ENCODE assay signal across 16 mouse cellular contexts in genomic region chr5:34512486-34512885, GRCm38 (mm10). TPM values are rescaled to one million over a fixed set of nuclear protein-coding genes. Genes with fewer than 3 reads are reported as not detected.
A peak's percentile ranks its signal among the peaks of the same experiment; 100 is the strongest.
DNase-seq lines count a peak whose midpoint lies in the region; ATAC-seq and TF ChIP-seq lines count a peak whose summit lies in the region.
"Had no signal": no experiment of that assay in that cellular context is flagged by ENCODE, and none has a peak within 500 bp of the region (broad histone marks: within the 10 kb centered on the region; RNA-seq: fewer than 3 reads in every experiment).

No protein-coding gene starts in this region.

- peaks cover 5% of the 10 kb centered on the region for H3K4me1 ChIP-seq in intestine, postnatal 0 days (replicated peaks; ENCODE audit: control insufficient read depth, insufficient read depth, low read length)
- no peaks in the 10 kb centered on the region for H3K4me1 ChIP-seq in intestine, embryonic 15.5 days (replicated peaks)
- H3K4me1 ChIP-seq in CH12.LX (ENCODE audit: control insufficient read depth in 1 of 2, insufficient read depth in 2 of 2), result peaks cover 5 to 27% of the 10 kb centered on the region in 2 experiments; a peak in 3 of 4 replicates
- peaks cover 14% of the 10 kb centered on the region for H3K4me1 ChIP-seq in liver, postnatal 0 days (ENCODE audit: insufficient read depth)
- H3K4me1 ChIP-seq in forebrain, postnatal 0 days (ENCODE audit: insufficient read depth), result no peaks in the 10 kb centered on the region
- H3K4me1 ChIP-seq in kidney, embryonic 14.5 days (ENCODE audit: control insufficient read depth, insufficient read depth, low read length), result peaks cover 4% of the 10 kb centered on the region; the same call in 1 of the 2 replicates

- H3K9me3 ChIP-seq in intestine, postnatal 0 days (ENCODE audit: control insufficient read depth), result no peaks in the 10 kb centered on the region
- no peaks in the 10 kb centered on the region for H3K9me3 ChIP-seq in intestine, embryonic 15.5 days
- peaks cover 2% of the 10 kb centered on the region for H3K9me3 ChIP-seq in CH12.LX (replicated peaks; ENCODE audit: low read length)
- no peaks in the 10 kb centered on the region for H3K9me3 ChIP-seq in liver, postnatal 0 days (ENCODE audit: low read length)
- no peaks in the 10 kb centered on the region for H3K9me3 ChIP-seq in forebrain, postnatal 0 days (ENCODE audit: low read length)
- no peaks in the 10 kb centered on the region for H3K9me3 ChIP-seq in kidney, embryonic 14.5 days (ENCODE audit: control insufficient read depth, low read length)
- H3K9me3 ChIP-seq: midbrain, embryonic 13.5 days had no signal

- peaks cover 8% of the 10 kb centered on the region for H3K79me2 ChIP-seq in CH12.LX (replicated peaks; ENCODE audit: control insufficient read depth, extremely low read depth, insufficient read depth, poor library complexity, severe bottlenecking)

- H3K27ac ChIP-seq in gastrocnemius, adult 2 months, result no peak overlapping the region
- no peak overlapping the region for H3K27ac ChIP-seq in intestine, postnatal 0 days (ENCODE audit: low read depth, low read length)
- no peak overlapping the region for H3K27ac ChIP-seq in intestine, embryonic 15.5 days
- H3K27ac ChIP-seq in CH12.LX (ENCODE audit: insufficient read depth, low read depth), result no peak overlapping the region
- no peak overlapping the region for H3K27ac ChIP-seq in liver, postnatal 0 days (ENCODE audit: low read depth)
- H3K27ac ChIP-seq in forebrain, postnatal 0 days (ENCODE audit: low read depth, low read length), result no peak overlapping the region
- H3K27ac ChIP-seq in kidney, embryonic 14.5 days (ENCODE audit: low read depth, low read length), result no peak overlapping the region
- H3K27ac ChIP-seq: midbrain, embryonic 13.5 days had no signal

- no peaks in the 10 kb centered on the region for H3K27me3 ChIP-seq in intestine, postnatal 0 days (replicated peaks; ENCODE audit: control insufficient read depth, insufficient read depth, low read length)
- H3K27me3 ChIP-seq in intestine, embryonic 15.5 days (replicated peaks), result no peaks in the 10 kb centered on the region
- no peaks in the 10 kb centered on the region for H3K27me3 ChIP-seq in CH12.LX (replicated peaks)
- no peaks in the 10 kb centered on the region for H3K27me3 ChIP-seq in liver, postnatal 0 days (ENCODE audit: insufficient read depth, low read length)
- no peaks in the 10 kb centered on the region for H3K27me3 ChIP-seq in forebrain, postnatal 0 days (ENCODE audit: insufficient read depth, low read length)
- H3K27me3 ChIP-seq in kidney, embryonic 14.5 days (ENCODE audit: control insufficient read depth, insufficient read depth, low read length), result no peaks in the 10 kb centered on the region
- H3K27me3 ChIP-seq: Patski had no signal

- dilution Hi-C loops in CH12.LX (cut with MboI; ENCODE audit: extremely low pct_ligation_motif_present, extremely low pct_unique_long_range_greater_than_20kb, low sequenced_read_pairs), result no loop called here

- TF ChIP-seq POLR2A in CH12.LX (IDR thresholded peaks at IDR 0.05; ENCODE audit: low read depth, low read length), result no peak

- TF ChIP-seq CTCF in gastrocnemius, adult 2 months (IDR thresholded peaks at IDR 0.05), result no peak
- no peak for TF ChIP-seq CTCF in intestine, postnatal 0 days (IDR thresholded peaks at IDR 0.05; ENCODE audit: low read depth)
- no peak for TF ChIP-seq CTCF in CH12.LX (conservative IDR thresholded peaks at IDR 0.05 in 1 of 2, IDR thresholded peaks at IDR 0.05 in 1 of 2; ENCODE audit: low read depth in 2 of 2, low read length in 2 of 2)
- no peak for TF ChIP-seq CTCF in liver, postnatal 0 days (IDR thresholded peaks at IDR 0.05; ENCODE audit: low read depth)
- TF ChIP-seq CTCF in forebrain, postnatal 0 days (IDR thresholded peaks at IDR 0.05; ENCODE audit: low read depth), result no peak

- peak overlapping the region; percentile 83 for H3K4me3 ChIP-seq in gastrocnemius, adult 2 months
- H3K4me3 ChIP-seq in intestine, postnatal 0 days (ENCODE audit: low read depth, low read length), result no peak overlapping the region; the same call in 1 of the 2 replicates
- H3K4me3 ChIP-seq in intestine, embryonic 15.5 days (replicated peaks), result no peak overlapping the region
- peak overlapping the region in 1 of 3 experiments; percentile 69 for H3K4me3 ChIP-seq in CH12.LX (replicated peaks in 1 of 3; ENCODE audit: low read depth in 2 of 3, low read length in 2 of 3, poor library complexity in 1 of 3)
- H3K4me3 ChIP-seq in liver, postnatal 0 days (ENCODE audit: low read depth, low read length), result peak overlapping the region; percentile 67; the same call in 1 of the 2 replicates
- no peak overlapping the region; the same call in 1 of the 2 replicates for H3K4me3 ChIP-seq in forebrain, postnatal 0 days (ENCODE audit: low read depth, low read length)
- no peak overlapping the region for H3K4me3 ChIP-seq in kidney, embryonic 14.5 days (ENCODE audit: low read length)

- WGBS in intestine, postnatal 0 days, result 94% methylated on average over 3 of the region's 3 CpGs
- 92% methylated on average over 3 of the region's 3 CpGs for WGBS in intestine, embryonic 15.5 days
- 86% methylated on average over 3 of the region's 3 CpGs for WGBS in liver, postnatal 0 days (ENCODE audit: insufficient replicate concordance)
- WGBS in forebrain, postnatal 0 days, result 90% methylated on average over 3 of the region's 3 CpGs
- WGBS in kidney, embryonic 14.5 days, result 84% methylated on average over 3 of the region's 3 CpGs

- in situ Hi-C loops in CH12.LX (cut with MboI; ENCODE audit: low pct_ligation_motif_present, low pct_unique_long_range_greater_than_20kb, low sequenced_read_pairs), result no loop called here

- no peak for ATAC-seq in intestine, postnatal 0 days
- ATAC-seq in intestine, embryonic 15.5 days, result no peak
- no peak for ATAC-seq in liver, postnatal 0 days
- no peak for ATAC-seq in forebrain, postnatal 0 days
- no peak for ATAC-seq in kidney, embryonic 14.5 days (ENCODE audit: low FRiP score, low TSS enrichment)
- ATAC-seq: Patski had no signal

- peak overlapping the region; percentile 92; the same call in 1 of the 2 replicates for H3K4me2 ChIP-seq in intestine, postnatal 0 days (replicated peaks; ENCODE audit: low read depth)
- no peak overlapping the region for H3K4me2 ChIP-seq in intestine, embryonic 15.5 days (replicated peaks)
- H3K4me2 ChIP-seq in CH12.LX (ENCODE audit: insufficient read depth, low read depth, poor library complexity, severe bottlenecking), result peak overlapping the region; percentile 11; the same call in 1 of the 2 replicates
- H3K4me2 ChIP-seq in liver, postnatal 0 days (ENCODE audit: low read depth, low read length), result 0 out of 2 replicates have a peak overlapping the region, but pooled peaks have one; percentile 97
- no peak overlapping the region for H3K4me2 ChIP-seq in forebrain, postnatal 0 days (ENCODE audit: low read depth)
- no peak overlapping the region for H3K4me2 ChIP-seq in kidney, embryonic 14.5 days (replicated peaks; ENCODE audit: low read depth, low read length)

- TF ChIP-seq RAD21 in CH12.LX (IDR thresholded peaks at IDR 0.05; ENCODE audit: low read depth, low read length), result no peak

- intact Hi-C loops in gastrocnemius, adult 2 months (cut with DNase I), result loop anchor here (10.0 kb wide), 1 partner anchor 178 kb away; the partner anchor contains the start of gene Rnf4
- intact Hi-C loops in gastrocnemius, postnatal 36 days (cut with DNase I), result no loop called here

- no peak overlapping the region for H3K9ac ChIP-seq in intestine, postnatal 0 days (ENCODE audit: low read depth, low read length)
- no peak overlapping the region for H3K9ac ChIP-seq in intestine, embryonic 15.5 days
- no peak overlapping the region for H3K9ac ChIP-seq in CH12.LX (ENCODE audit: insufficient read depth, low read depth)
- no peak overlapping the region for H3K9ac ChIP-seq in liver, postnatal 0 days (replicated peaks)
- H3K9ac ChIP-seq in forebrain, postnatal 0 days, result no peak overlapping the region
- H3K9ac ChIP-seq in kidney, embryonic 14.5 days (ENCODE audit: low read depth, low read length), result no peak overlapping the region

- H3K36me3 ChIP-seq in intestine, postnatal 0 days (ENCODE audit: control insufficient read depth, insufficient read depth), result no peaks in the 10 kb centered on the region
- H3K36me3 ChIP-seq in intestine, embryonic 15.5 days, result no peaks in the 10 kb centered on the region
- H3K36me3 ChIP-seq in CH12.LX (replicated peaks in 1 of 2; ENCODE audit: control insufficient read depth in 1 of 2, insufficient read depth in 1 of 2, low read length in 1 of 2), result peaks cover 0 to 9% of the 10 kb centered on the region in 2 experiments
- no peaks in the 10 kb centered on the region for H3K36me3 ChIP-seq in liver, postnatal 0 days (replicated peaks; ENCODE audit: insufficient read depth, low read length)
- H3K36me3 ChIP-seq in forebrain, postnatal 0 days (ENCODE audit: insufficient read depth), result no peaks in the 10 kb centered on the region
- no peaks in the 10 kb centered on the region for H3K36me3 ChIP-seq in kidney, embryonic 14.5 days (ENCODE audit: control insufficient read depth, insufficient read depth, low read length)
- H3K36me3 ChIP-seq: midbrain, embryonic 13.5 days had no signal

- no peak for TF ChIP-seq EP300 in CH12.LX (IDR thresholded peaks at IDR 0.05; ENCODE audit: low read length)
- TF ChIP-seq EP300 in liver, postnatal 0 days (IDR thresholded peaks at IDR 0.05; ENCODE audit: low read depth), result no peak

- DNase-seq in gastrocnemius, adult 2 months, result no peak
- no peak for DNase-seq in gastrocnemius, postnatal 36 days
- no peak for DNase-seq in CH12.LX (ENCODE audit: extremely low read depth)
- no peak for DNase-seq in liver, postnatal 0 days
- no peak for DNase-seq in forebrain, postnatal 0 days
- DNase-seq: cerebellum, adult 8-10 months; kidney, postnatal 25 days; layer of hippocampus, postnatal 36 days; left cerebral cortex, postnatal 4 days; lung, postnatal 10 days; thymus, postnatal 14 days had no signal

RNA-seq across cellular contexts. Expression of gene Tnip2, which starts 1.3 kb away (rescaled TPM):
- 1 to 10 TPM; 2.3 to 3.0 TPM for total RNA-seq in gastrocnemius, adult 2 months (2021)
- total RNA-seq in gastrocnemius, postnatal 36 days (2021), result 1 to 10 TPM; 3.0 to 3.2 TPM
- 8.9 and 10.3 TPM in 2 replicates for polyA plus RNA-seq in intestine, postnatal 0 days (2015; fragmentation: Nextera tagmentation; extraction: Ambion mirVana)
- 14.4 and 16.2 TPM in 2 replicates for polyA plus RNA-seq in intestine, embryonic 15.5 days (2015; fragmentation: Nextera tagmentation; extraction: Ambion mirVana)
- total RNA-seq in CH12.LX (2012; rRNA removed) (21.9 and 23.4 TPM in 2 replicates), CH12.LX (2014; rRNA removed) (16.0 and 17.7 TPM in 2 replicates)
- 26.8 and 30.6 TPM in 2 replicates for polyA plus RNA-seq in CH12.LX (2012; ENCODE audit: insufficient read length, low read depth)
- 5.3 and 5.5 TPM in 2 replicates for polyA plus RNA-seq in liver, postnatal 0 days (2015; fragmentation: Nextera tagmentation; extraction: Ambion mirVana)
- total RNA-seq in forebrain, postnatal 0 days (2014; rRNA removed), result 7.2 and 9.7 TPM in 2 replicates
- polyA plus RNA-seq in forebrain, postnatal 0 days (2015; fragmentation: Nextera tagmentation; extraction: Ambion mirVana), result 4.9 and 9.4 TPM in 2 replicates
- 10.8 and 16.1 TPM in 2 replicates for polyA plus RNA-seq in kidney, embryonic 14.5 days (2014; fragmentation: Nextera tagmentation; extraction: Ambion mirVana)

RNA-seq across cellular contexts. Expression of gene Sh3bp2, which starts 13.2 kb away (rescaled TPM):
- total RNA-seq in gastrocnemius, adult 2 months (2021), result 1 to 10 TPM in 1 of 2 experiments, under 1 TPM in 1; 0.98 to 7.7 TPM
- 1 to 10 TPM in 1 of 2 experiments, under 1 TPM in 1; 0.82 to 1.5 TPM for total RNA-seq in gastrocnemius, postnatal 36 days (2021)
- polyA plus RNA-seq in intestine, postnatal 0 days (2015; fragmentation: Nextera tagmentation; extraction: Ambion mirVana), result 3.6 and 6.1 TPM in 2 replicates
- polyA plus RNA-seq in intestine, embryonic 15.5 days (2015; fragmentation: Nextera tagmentation; extraction: Ambion mirVana), result 4.5 and 6.2 TPM in 2 replicates
- 5.9 and 7.3 TPM in 2 replicates for total RNA-seq in CH12.LX (2012; rRNA removed)
- total RNA-seq in CH12.LX (2014; rRNA removed), result 5.8 and 6.5 TPM in 2 replicates
- polyA plus RNA-seq in CH12.LX (2012; ENCODE audit: insufficient read length, low read depth), result 10.5 and 11.0 TPM in 2 replicates
- polyA plus RNA-seq in liver, postnatal 0 days (2015; fragmentation: Nextera tagmentation; extraction: Ambion mirVana), result 7.7 and 9.8 TPM in 2 replicates
- 37.6 and 43.7 TPM in 2 replicates for total RNA-seq in forebrain, postnatal 0 days (2014; rRNA removed)
- 21.5 and 21.8 TPM in 2 replicates for polyA plus RNA-seq in forebrain, postnatal 0 days (2015; fragmentation: Nextera tagmentation; extraction: Ambion mirVana)
- 9.0 and 11.1 TPM in 2 replicates for polyA plus RNA-seq in kidney, embryonic 14.5 days (2014; fragmentation: Nextera tagmentation; extraction: Ambion mirVana)

Comparison
In these comparisons a context has a peak if more than half of its experiments do, and no peak if none do; other contexts are left out.
1. H3K4me2 ChIP-seq: peak in intestine, postnatal 0 days (single experiment), CH12.LX (single experiment) and liver, postnatal 0 days (single experiment); none in intestine, embryonic 15.5 days (single experiment), forebrain, postnatal 0 days (single experiment) and kidney, embryonic 14.5 days (single experiment).
2. H3K4me3 ChIP-seq: peak in gastrocnemius, adult 2 months (single experiment) and liver, postnatal 0 days (single experiment); none in intestine, postnatal 0 days (single experiment), intestine, embryonic 15.5 days (single experiment), forebrain, postnatal 0 days (single experiment) and kidney, embryonic 14.5 days (single experiment).